Mouse (Mus musculus) small intestine, adult 2 months (tissue): ENCODE results near the gene Iqgap1.
"Not testable (repeated sequence)": the region's sequence is repeated elsewhere in the genome, so short reads cannot be mapped to it uniquely, and the experiment has no call there.

ENCODE experiments used
- CTCF ChIP-seq: fragments of 200-500 bp; IDR thresholded peaks from 2 replicates; pipeline ENCODE4 v1.5.1; 2012; ENCODE audit warnings: low read depth, mild to moderate bottlenecking, control low read depth, inconsistent platforms, low read length, moderate library complexity, mixed read lengths; ENCODE audit not compliant: insufficient replicate concordance, insufficient read length; ENCODE audit errors: extremely low read depth
- POLR2A ChIP-seq: fragments of 200-500 bp; IDR thresholded peaks from 2 replicates; pipeline ENCODE4 v1.6.1; 2012; ENCODE audit warnings: low read depth, mild to moderate bottlenecking, control low read depth, inconsistent platforms, low read length, moderate library complexity

DNA sequence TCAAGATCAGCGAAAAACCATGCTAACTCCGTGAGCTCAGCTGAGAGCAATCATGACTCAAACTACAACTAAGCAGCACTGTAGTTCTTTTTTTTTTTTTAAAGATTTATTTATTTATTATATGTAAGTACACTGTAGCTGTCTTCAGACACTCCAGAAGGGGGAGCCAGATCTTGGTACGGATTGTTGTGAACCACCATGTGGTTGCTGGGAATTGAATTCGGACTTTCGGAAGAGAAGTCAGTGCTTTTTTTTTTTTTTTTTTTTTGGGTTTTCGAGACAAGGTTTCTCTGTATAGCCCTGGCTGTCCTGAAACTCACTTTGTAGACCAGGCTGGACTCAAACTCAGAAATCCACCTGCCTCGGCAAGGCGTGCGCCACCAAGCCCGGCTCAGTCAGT lies 76.7 kb downstream of the Iqgap1 start:
- not testable (repeated sequence) for TF ChIP-seq POLR2A, CTCF
